Mouse (Mus musculus): ENCODE results near the gene Minpp1. TPM values are rescaled to one million over a fixed set of nuclear protein-coding genes. Genes with fewer than 3 reads are reported as not detected.

Minpp1 gene
- polyA plus RNA-seq, 1 experiment from 2014 or later = 56.7 TPM

GRCm38 (mm10) chr19:32552106-32552505 is 66.5 kb downstream of the Minpp1 start:
- no peak for ATAC-seq
- Histone ChIP-seq H3K36me3 (ENCODE audit: control insufficient read depth, insufficient read depth, low read length) (no peaks in the 10 kb centered on the region), H3K4me3 (ENCODE audit: low read length) (no peak overlapping the region), H3K9ac (ENCODE audit: low read depth, low read length) (no peak overlapping the region), H3K4me2 (ENCODE audit: low read depth, low read length) (no peak overlapping the region), H3K4me1 (ENCODE audit: control insufficient read depth, insufficient read depth, low read length) (no peaks in the 10 kb centered on the region), H3K27me3 (replicated peaks; ENCODE audit: control insufficient read depth, insufficient read depth, low read length) (no peaks in the 10 kb centered on the region), H3K27ac (ENCODE audit: low read length) (no peak overlapping the region), H3K9me3 (ENCODE audit: control insufficient read depth, low read length) (no peaks in the 10 kb centered on the region)
- WGBS = 67% methylated on average over 1 of the region's 1 CpGs

- H3K36me3 ChIP-seq (ENCODE audit: control insufficient read depth, insufficient read depth, low read length) = no peaks in the 10 kb centered on the region
- no peak overlapping the region for H3K9ac ChIP-seq (ENCODE audit: low read depth, low read length)
- WGBS = 80% methylated on average over 3 of the region's 3 CpGs
- H3K4me1 ChIP-seq (ENCODE audit: control insufficient read depth, insufficient read depth, low read length) = no peaks in the 10 kb centered on the region
- ATAC-seq = no peak
- H3K9me3 ChIP-seq (ENCODE audit: control insufficient read depth, low read length) = no peaks in the 10 kb centered on the region
- no peaks in the 10 kb centered on the region for H3K27me3 ChIP-seq (replicated peaks; ENCODE audit: control insufficient read depth, insufficient read depth, low read length)
- no peak overlapping the region for H3K27ac ChIP-seq (ENCODE audit: low read length)
- H3K4me3 ChIP-seq (ENCODE audit: low read length) = no peak overlapping the region
- H3K4me2 ChIP-seq (ENCODE audit: low read depth, low read length) = no peak overlapping the region
These were observed 67.7 kb downstream of the Minpp1 start for GRCm38 (mm10) chr19:32553310-32553709.

- 30% methylated on average over 3 of the region's 3 CpGs for WGBS
- Histone ChIP-seq H3K4me2 (ENCODE audit: low read depth, low read length) (no peak overlapping the region), H3K4me3 (ENCODE audit: low read length) (no peak overlapping the region), H3K27ac (ENCODE audit: low read length) (no peak overlapping the region), H3K4me1 (ENCODE audit: control insufficient read depth, insufficient read depth, low read length) (no peaks in the 10 kb centered on the region), H3K9ac (ENCODE audit: low read depth, low read length) (no peak overlapping the region), H3K9me3 (ENCODE audit: control insufficient read depth, low read length) (no peaks in the 10 kb centered on the region), H3K27me3 (replicated peaks; ENCODE audit: control insufficient read depth, insufficient read depth, low read length) (no peaks in the 10 kb centered on the region), H3K36me3 (ENCODE audit: control insufficient read depth, insufficient read depth, low read length) (no peaks in the 10 kb centered on the region)
- no peak for ATAC-seq
These were observed 69.7 kb downstream of the Minpp1 start for GRCm38 (mm10) chr19:32555257-32555656.

Other genes starting within 250 kb of the Minpp1 start
- gene Sgms1, start 96.1 kb upstream of the Minpp1 start, polyA plus RNA-seq (2015; fragmentation: Nextera tagmentation; extraction: Ambion mirVana) = 33.1 and 33.5 TPM in 2 replicates
- 79.6 and 82.0 TPM in 2 replicates for gene Rpl9-ps6, start 19.2 kb upstream of the Minpp1 start, polyA plus RNA-seq (2015; fragmentation: Nextera tagmentation; extraction: Ambion mirVana)
- gene Papss2, start 110.0 kb downstream of the Minpp1 start, polyA plus RNA-seq (2015; fragmentation: Nextera tagmentation; extraction: Ambion mirVana) = 11.0 and 13.5 TPM in 2 replicates

All from intestine, embryonic 16.5 days (tissue).